In the genomic region with DNA sequence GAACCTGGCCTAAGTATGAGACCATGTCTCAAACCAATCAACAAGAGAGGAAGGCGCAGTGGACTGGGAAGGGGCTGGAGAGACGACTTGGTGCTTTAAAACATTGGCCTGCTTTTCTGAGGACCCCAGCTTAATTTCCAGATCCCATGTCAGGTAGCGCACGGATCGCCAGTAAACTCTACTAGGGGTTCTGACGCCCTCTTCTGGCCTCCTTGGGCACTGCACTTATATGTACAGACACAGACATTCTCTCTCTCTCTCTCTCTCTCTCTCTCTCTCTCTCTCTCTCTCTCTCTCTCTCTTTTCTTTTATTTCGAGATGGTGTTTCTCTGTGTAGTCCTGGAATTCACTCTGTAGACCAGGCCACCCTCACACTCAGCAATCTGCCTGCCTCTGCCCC, we compare ENCODE assay signal across 14 mouse cellular contexts. TPM values are rescaled to one million over a fixed set of nuclear protein-coding genes. Genes with fewer than 3 reads are reported as not detected.
DNase-seq lines count a peak whose midpoint lies in the region; ATAC-seq and TF ChIP-seq lines count a peak whose summit lies in the region.
"Had no signal": no experiment of that assay in that cellular context is flagged by ENCODE, and none has a peak within 500 bp of the region (broad histone marks: within the 10 kb centered on the region; RNA-seq: fewer than 3 reads in every experiment).

No protein-coding gene starts in this region.

- no peaks in the 10 kb centered on the region for H3K36me3 ChIP-seq in ES-Bruce4 (ENCODE audit: control insufficient read depth, insufficient read depth, low read length, poor library complexity, severe bottlenecking)
- H3K36me3 ChIP-seq in liver, postnatal 0 days (replicated peaks; ENCODE audit: insufficient read depth, low read length): no peaks in the 10 kb centered on the region
- H3K36me3 ChIP-seq: liver, embryonic 13.5 days had no signal

- H3K27me3 ChIP-seq in ES-Bruce4 (ENCODE audit: control insufficient read depth, insufficient read depth, low read length, poor library complexity, severe bottlenecking): no peaks in the 10 kb centered on the region
- no peaks in the 10 kb centered on the region for H3K27me3 ChIP-seq in liver, postnatal 0 days (ENCODE audit: insufficient read depth, low read length)
- H3K27me3 ChIP-seq: liver, embryonic 13.5 days had no signal

- H3K9ac ChIP-seq in ES-Bruce4 (ENCODE audit: low read depth, poor library complexity, severe bottlenecking): no peak overlapping the region
- H3K9ac ChIP-seq in liver, postnatal 0 days (replicated peaks): no peak overlapping the region
- H3K9ac ChIP-seq: forebrain, postnatal 0 days; liver, embryonic 13.5 days had no signal

- WGBS in liver, postnatal 0 days (ENCODE audit: insufficient replicate concordance): 72% methylated on average over 7 of the region's 7 CpGs

- peaks cover 1% of the 10 kb centered on the region for H3K4me1 ChIP-seq in ES-Bruce4 (ENCODE audit: control insufficient read depth, insufficient read depth, low read length)
- peaks cover 34% of the 10 kb centered on the region for H3K4me1 ChIP-seq in liver, postnatal 0 days (ENCODE audit: insufficient read depth)

- no peak for DNase-seq in layer of hippocampus, adult 2 months (ENCODE audit: low spot score in 2 of 2)
- DNase-seq in layer of hippocampus, postnatal 14 days (ENCODE audit: low spot score in 2 of 2): no peak
- peak; percentile 50 to 60 for DNase-seq in B cell, adult 2 months
- peak; percentile 49 for DNase-seq in liver, postnatal 0 days
- no peak for DNase-seq in cerebellum, adult 9-11 months
- DNase-seq in right cerebral cortex, adult 2 months (ENCODE audit: low spot score in 2 of 2): no peak
- DNase-seq: adrenal gland, adult 2 months; forebrain, postnatal 0 days; gastrocnemius, postnatal 36 days; kidney, postnatal 14 days; liver, embryonic 13.5 days had no signal

- no peak overlapping the region for H3K27ac ChIP-seq in layer of hippocampus, adult 2 months
- peak overlapping the region; percentile 70 for H3K27ac ChIP-seq in ES-Bruce4 (ENCODE audit: insufficient read depth, low read length)
- no peak overlapping the region for H3K27ac ChIP-seq in liver, postnatal 0 days (ENCODE audit: low read depth)
- H3K27ac ChIP-seq: liver, embryonic 13.5 days had no signal

- no peak for TF ChIP-seq EP300 in ES-Bruce4 (IDR thresholded peaks at IDR 0.05; ENCODE audit: insufficient read depth, low read depth, low read length)
- TF ChIP-seq EP300 in liver, postnatal 0 days (IDR thresholded peaks at IDR 0.05; ENCODE audit: low read depth): no peak

- no peak for TF ChIP-seq POLR2A in ES-Bruce4 (IDR thresholded peaks at IDR 0.05; ENCODE audit: insufficient read depth, low read length)

- ATAC-seq in liver, postnatal 0 days: no peak
- ATAC-seq: forebrain, postnatal 0 days; hindbrain, embryonic 16.5 days had no signal

- no peak overlapping the region for H3K4me3 ChIP-seq in layer of hippocampus, adult 2 months
- 0 out of 2 replicates have a peak overlapping the region, but pooled peaks have one; percentile 2 for H3K4me3 ChIP-seq in ES-Bruce4 (ENCODE audit: low read depth, low read length)
- no peak overlapping the region for H3K4me3 ChIP-seq in liver, postnatal 0 days (ENCODE audit: low read depth, low read length)
- H3K4me3 ChIP-seq: erythroblast, embryonic 14.5 days; liver, embryonic 13.5 days had no signal

- H3K4me2 ChIP-seq in liver, postnatal 0 days (ENCODE audit: low read depth, low read length): no peak overlapping the region

- no peaks in the 10 kb centered on the region for H3K9me3 ChIP-seq in ES-Bruce4 (replicated peaks; ENCODE audit: control insufficient read depth, insufficient read depth, low read length, poor library complexity, severe bottlenecking)
- H3K9me3 ChIP-seq in liver, postnatal 0 days (ENCODE audit: low read length): no peaks in the 10 kb centered on the region
- H3K9me3 ChIP-seq: liver, embryonic 13.5 days had no signal

- TF ChIP-seq CTCF in layer of hippocampus, adult 2 months (conservative IDR thresholded peaks at IDR 0.05): peak; percentile 32; the same call in 1 of the 2 replicates
- peak; percentile 71 for TF ChIP-seq CTCF in ES-Bruce4 (IDR thresholded peaks at IDR 0.05; ENCODE audit: low read depth, low read length)
- TF ChIP-seq CTCF in liver, postnatal 0 days (IDR thresholded peaks at IDR 0.05; ENCODE audit: low read depth): peak; percentile 57

RNA-seq across cellular contexts. Expression of gene Zfp217, which starts 60.0 kb away (rescaled TPM):
- 1 to 10 TPM; 3.0 to 3.8 TPM for total RNA-seq in layer of hippocampus, adult 2 months (2021)
- total RNA-seq in layer of hippocampus, postnatal 14 days (2021): 1 to 10 TPM; 3.0 to 3.1 TPM
- polyA plus RNA-seq in ES-Bruce4 (2011; ENCODE audit: insufficient read depth, insufficient read length, low read depth, missing spikeins): 39.6 and 39.9 TPM in 2 replicates
- 2.1 and 2.4 TPM in 2 replicates for polyA plus RNA-seq in liver, postnatal 0 days (2015; fragmentation: Nextera tagmentation; extraction: Ambion mirVana)

Comparison
In these comparisons a context has a peak if more than half of its experiments do, and no peak if none do; other contexts are left out.
1. DNase-seq: peak in B cell, adult 2 months (2 of 2) and liver, postnatal 0 days (single experiment); none in layer of hippocampus, adult 2 months (0 of 2), layer of hippocampus, postnatal 14 days (0 of 2), cerebellum, adult 9-11 months (single experiment) and right cerebral cortex, adult 2 months (0 of 2).
2. Peak in every context shown above with its lines, with median percentiles within 50 percentile points of each other: CTCF ChIP-seq.